Mouse (Mus musculus): ENCODE results near the gene Tcerg1l. TPM values are rescaled to one million over a fixed set of nuclear protein-coding genes. Genes with fewer than 3 reads are reported as not detected.

The Tcerg1l gene
- polyA plus RNA-seq, 1 experiment from 2014 or later = 34.6 TPM

DNA sequence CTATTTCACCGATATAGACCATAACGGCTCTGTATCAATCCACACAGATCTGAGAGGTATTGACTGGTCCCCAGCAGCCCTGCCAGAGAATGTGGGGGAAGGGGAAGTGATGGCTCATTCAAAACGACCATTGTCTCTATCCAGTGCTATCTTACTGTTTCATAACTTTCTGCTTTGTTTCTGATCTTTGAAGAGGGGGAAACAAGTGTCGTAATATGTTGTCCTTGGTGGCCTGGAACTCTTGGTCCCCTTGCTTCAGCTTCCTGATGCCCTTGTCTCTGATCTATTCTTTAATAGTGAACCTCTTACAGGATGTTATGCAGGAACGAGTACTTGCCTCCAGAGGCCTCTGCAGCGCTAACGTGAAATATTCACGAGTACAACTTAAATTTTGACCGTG is 182.8 kb downstream of the Tcerg1l start:
- peaks cover 11% of the 10 kb centered on the region for H3K4me1 ChIP-seq (replicated peaks)
- no peak for ATAC-seq (ENCODE audit: low FRiP score, low read depth)
- no peak overlapping the region for H3K27ac ChIP-seq (replicated peaks)
- no peak overlapping the region for H3K4me2 ChIP-seq
- H3K27me3 ChIP-seq = no peaks in the 10 kb centered on the region
- no peak overlapping the region for H3K4me3 ChIP-seq
- H3K9ac ChIP-seq = no peak overlapping the region
- 69% methylated on average over 9 of the region's 9 CpGs for WGBS
- H3K9me3 ChIP-seq = no peaks in the 10 kb centered on the region
- no peaks in the 10 kb centered on the region for H3K36me3 ChIP-seq

DNA sequence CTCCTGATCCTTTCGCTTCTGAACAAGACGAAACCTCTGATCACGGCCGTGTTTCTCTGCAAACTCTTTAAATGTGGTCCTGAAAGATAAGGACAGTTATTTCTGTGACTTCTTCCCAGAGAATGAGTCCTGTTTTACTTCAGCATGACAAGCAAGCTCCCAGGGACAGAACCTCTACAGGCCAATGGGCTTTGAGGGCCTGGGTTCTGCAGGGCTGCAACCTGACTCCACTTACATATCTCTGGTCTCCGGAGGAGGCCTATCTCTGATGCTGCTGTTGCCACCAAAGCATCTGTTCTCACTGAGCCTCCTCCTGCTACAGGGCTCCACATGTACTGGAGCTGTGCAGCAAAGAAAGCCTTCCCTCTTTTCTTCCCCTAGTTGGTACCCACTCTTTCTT is 187.8 kb downstream of the Tcerg1l start:
- Histone ChIP-seq H3K4me1 (replicated peaks) (no peaks in the 10 kb centered on the region), H3K4me2 (no peak overlapping the region), H3K27me3 (no peaks in the 10 kb centered on the region), H3K9ac (no peak overlapping the region), H3K36me3 (no peaks in the 10 kb centered on the region), H3K9me3 (no peaks in the 10 kb centered on the region), H3K27ac (replicated peaks) (no peak overlapping the region), H3K4me3 (no peak overlapping the region)
- WGBS = 77% methylated on average over 5 of the region's 5 CpGs
- no peak for ATAC-seq (ENCODE audit: low FRiP score, low read depth)

GRCm38 (mm10) chr7:138205124-138205523 is 192.4 kb downstream of the Tcerg1l start:
- Histone ChIP-seq H3K4me3 (no peak overlapping the region), H3K27ac (replicated peaks) (no peak overlapping the region), H3K9ac (no peak overlapping the region), H3K36me3 (no peaks in the 10 kb centered on the region), H3K4me1 (replicated peaks) (no peaks in the 10 kb centered on the region), H3K9me3 (no peaks in the 10 kb centered on the region), H3K27me3 (no peaks in the 10 kb centered on the region), H3K4me2 (no peak overlapping the region)
- 82% methylated on average over 2 of the region's 2 CpGs for WGBS
- no peak for ATAC-seq (ENCODE audit: low FRiP score, low read depth)

DNA sequence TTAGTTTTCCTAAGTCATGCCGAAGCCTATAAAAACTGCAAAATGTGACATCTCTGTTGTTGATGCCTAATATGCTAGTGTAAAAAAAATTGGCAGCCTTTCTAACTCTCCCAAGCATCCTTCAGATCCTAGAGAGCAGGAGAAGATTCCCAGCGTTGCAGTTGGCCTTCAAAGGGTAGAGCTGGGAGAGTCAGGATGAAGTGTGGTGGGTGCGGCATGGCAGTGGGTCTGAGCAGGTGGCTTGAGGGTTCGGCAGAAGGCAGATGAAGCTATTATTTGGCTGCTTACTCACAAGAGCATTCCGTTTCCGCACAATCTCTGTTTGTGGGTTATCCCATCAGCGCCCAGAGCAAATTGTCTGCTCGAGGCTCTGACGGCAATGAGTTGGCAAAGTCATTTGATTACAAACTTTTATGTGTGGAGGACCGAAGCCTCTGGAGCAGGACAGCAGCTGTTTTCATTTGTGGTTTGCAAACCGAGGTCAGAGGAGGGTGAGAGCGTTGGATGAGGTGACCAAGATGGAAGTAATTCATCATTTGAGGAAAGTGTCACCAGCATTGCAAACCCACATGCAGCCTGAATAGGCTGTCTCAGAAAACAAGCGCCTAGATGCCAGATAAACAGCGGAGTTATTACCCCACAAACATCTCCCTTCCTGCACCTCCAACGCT is 195.2 kb downstream of the Tcerg1l start:
- Histone ChIP-seq H3K36me3 (no peaks in the 10 kb centered on the region), H3K27me3 (no peaks in the 10 kb centered on the region), H3K27ac (replicated peaks) (no peak overlapping the region), H3K4me1 (replicated peaks) (peaks cover 6% of the 10 kb centered on the region; the same call in 1 of the 2 replicates), H3K9ac (no peak overlapping the region), H3K4me3 (no peak overlapping the region), H3K4me2 (no peak overlapping the region), H3K9me3 (no peaks in the 10 kb centered on the region)
- 78% methylated on average over 15 of the region's 15 CpGs for WGBS
- ATAC-seq (ENCODE audit: low FRiP score, low read depth) = no peak

GRCm38 (mm10) chr7:138199333-138200058 is 198.0 kb downstream of the Tcerg1l start:
- no peak for ATAC-seq (ENCODE audit: low FRiP score, low read depth)
- H3K9ac ChIP-seq = no peak overlapping the region
- H3K4me3 ChIP-seq = no peak overlapping the region
- peaks cover 6% of the 10 kb centered on the region; the same call in 1 of the 2 replicates for H3K4me1 ChIP-seq (replicated peaks)
- no peaks in the 10 kb centered on the region for H3K36me3 ChIP-seq
- no peaks in the 10 kb centered on the region for H3K27me3 ChIP-seq
- WGBS = 54% methylated on average over 10 of the region's 10 CpGs
- H3K9me3 ChIP-seq = no peaks in the 10 kb centered on the region
- H3K27ac ChIP-seq (replicated peaks) = no peak overlapping the region
- no peak overlapping the region for H3K4me2 ChIP-seq

GRCm38 (mm10) chr7:138196139-138196538 is 201.4 kb downstream of the Tcerg1l start:
- Histone ChIP-seq H3K36me3 (no peaks in the 10 kb centered on the region), H3K27me3 (no peaks in the 10 kb centered on the region), H3K9me3 (no peaks in the 10 kb centered on the region), H3K4me1 (replicated peaks) (peaks cover 6% of the 10 kb centered on the region; the same call in 1 of the 2 replicates), H3K27ac (replicated peaks) (no peak overlapping the region), H3K9ac (no peak overlapping the region), H3K4me2 (no peak overlapping the region), H3K4me3 (no peak overlapping the region)
- no peak for ATAC-seq (ENCODE audit: low FRiP score, low read depth)
- WGBS = 78% methylated on average over 2 of the region's 2 CpGs

DNA sequence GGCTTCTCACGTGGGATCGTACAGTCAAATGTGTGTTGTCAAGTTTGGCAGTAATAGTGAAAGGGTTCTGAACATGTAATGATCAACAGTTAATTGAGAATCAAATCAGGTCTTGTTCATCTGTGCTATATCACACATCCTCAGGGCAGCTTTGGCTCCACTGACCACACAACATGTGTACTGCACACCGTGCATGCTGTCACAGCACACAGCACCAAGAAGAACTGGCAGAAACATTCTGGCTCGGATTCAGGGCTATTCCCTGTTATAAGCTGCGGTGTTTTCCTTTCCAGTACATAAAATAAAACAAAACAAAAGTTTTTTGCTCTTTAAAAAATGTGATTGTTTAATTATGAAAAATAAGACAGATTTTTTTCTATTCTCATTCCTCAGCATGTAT is 213.3 kb downstream of the Tcerg1l start:
- WGBS = 87% methylated on average over 5 of the region's 5 CpGs
- no peaks in the 10 kb centered on the region for H3K4me1 ChIP-seq (replicated peaks)
- no peak for ATAC-seq (ENCODE audit: low FRiP score, low read depth)
- H3K27ac ChIP-seq (replicated peaks) = no peak overlapping the region
- no peak overlapping the region for H3K4me3 ChIP-seq
- no peaks in the 10 kb centered on the region for H3K9me3 ChIP-seq
- H3K27me3 ChIP-seq = no peaks in the 10 kb centered on the region
- H3K36me3 ChIP-seq = no peaks in the 10 kb centered on the region
- no peak overlapping the region for H3K9ac ChIP-seq
- no peak overlapping the region for H3K4me2 ChIP-seq

- WGBS = 67% methylated on average over 3 of the region's 3 CpGs
- Histone ChIP-seq H3K9ac (no peak overlapping the region), H3K4me2 (no peak overlapping the region), H3K27ac (replicated peaks) (no peak overlapping the region), H3K27me3 (no peaks in the 10 kb centered on the region), H3K4me1 (replicated peaks) (no peaks in the 10 kb centered on the region), H3K9me3 (no peaks in the 10 kb centered on the region), H3K4me3 (no peak overlapping the region), H3K36me3 (no peaks in the 10 kb centered on the region)
- no peak for ATAC-seq (ENCODE audit: low FRiP score, low read depth)
Observed at GRCm38 (mm10) chr7:138182216-138182615, 215.3 kb downstream of the Tcerg1l start.

DNA sequence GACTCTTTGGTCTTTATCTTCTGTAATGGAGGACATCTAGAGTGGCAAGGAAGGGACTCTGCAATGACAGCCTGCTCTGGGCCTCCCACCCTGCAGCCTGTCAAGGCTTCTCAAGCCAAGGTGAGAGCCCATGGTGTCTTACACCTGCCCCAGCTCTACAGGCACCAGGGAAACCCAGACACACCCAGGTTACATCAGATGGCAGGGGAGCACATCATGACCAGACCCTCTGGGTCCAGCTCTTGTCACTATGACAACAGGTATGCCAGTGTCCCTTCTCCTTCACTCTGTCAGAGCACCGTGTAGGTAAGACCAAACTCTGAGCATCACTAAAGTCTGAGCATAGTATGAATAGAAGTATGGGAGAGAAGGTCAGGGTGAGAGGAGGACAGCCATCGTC is 218.9 kb downstream of the Tcerg1l start:
- H3K4me1 ChIP-seq (replicated peaks) = peaks cover 4% of the 10 kb centered on the region; the same call in 1 of the 2 replicates
- 92% methylated on average over 2 of the region's 2 CpGs for WGBS
- no peak overlapping the region for H3K4me2 ChIP-seq
- ATAC-seq (ENCODE audit: low FRiP score, low read depth) = no peak
- no peak overlapping the region for H3K4me3 ChIP-seq
- no peaks in the 10 kb centered on the region for H3K9me3 ChIP-seq
- H3K36me3 ChIP-seq = no peaks in the 10 kb centered on the region
- H3K27ac ChIP-seq (replicated peaks) = no peak overlapping the region
- no peak overlapping the region for H3K9ac ChIP-seq
- H3K27me3 ChIP-seq = no peaks in the 10 kb centered on the region

DNA sequence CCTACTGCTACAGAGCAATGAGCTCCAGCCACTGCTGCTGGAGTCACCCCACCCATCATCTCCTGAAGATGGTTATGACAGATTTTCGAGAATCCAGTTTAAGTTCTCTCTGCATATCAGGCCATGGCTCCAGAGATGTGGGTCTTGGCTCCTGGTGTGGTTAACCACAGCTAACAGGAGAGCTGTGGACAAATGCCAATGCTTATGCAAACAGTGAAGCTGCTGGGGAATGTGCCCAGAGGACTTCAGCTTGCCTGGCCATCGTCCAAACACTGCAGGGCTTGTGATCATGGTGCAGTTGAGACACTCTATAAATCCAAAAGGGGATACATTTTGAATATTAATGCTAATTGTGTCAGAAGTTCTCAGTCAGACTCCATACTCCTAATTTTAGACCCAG is 221.5 kb downstream of the Tcerg1l start:
- Histone ChIP-seq H3K36me3 (no peaks in the 10 kb centered on the region), H3K9me3 (no peaks in the 10 kb centered on the region), H3K9ac (no peak overlapping the region), H3K4me3 (no peak overlapping the region), H3K27me3 (no peaks in the 10 kb centered on the region), H3K4me2 (no peak overlapping the region), H3K4me1 (replicated peaks) (peaks cover 4% of the 10 kb centered on the region; the same call in 1 of the 2 replicates), H3K27ac (replicated peaks) (no peak overlapping the region)
- 64% methylated on average over 2 of the region's 2 CpGs for WGBS
- no peak for ATAC-seq (ENCODE audit: low FRiP score, low read depth)

DNA sequence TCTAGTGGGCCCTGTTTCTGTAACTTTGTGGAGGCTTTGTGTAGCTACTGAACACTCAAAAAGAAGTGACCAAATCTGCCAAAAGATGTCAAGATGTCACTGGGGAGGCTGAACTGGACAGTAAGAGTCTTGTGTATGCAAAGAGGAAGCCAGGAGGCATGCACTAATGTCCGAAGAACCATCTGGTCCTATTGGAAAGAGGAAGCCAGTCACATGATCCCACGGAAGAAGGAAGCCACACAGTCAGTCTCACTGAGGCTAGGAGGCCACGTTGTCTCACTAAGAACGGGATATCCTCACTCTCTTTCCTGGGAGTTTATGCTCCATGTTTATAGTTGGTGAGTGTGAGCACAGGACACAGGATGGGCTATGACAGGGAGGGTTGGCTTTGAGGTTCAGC is 227.1 kb downstream of the Tcerg1l start:
- Histone ChIP-seq H3K4me1 (replicated peaks) (no peaks in the 10 kb centered on the region), H3K27ac (replicated peaks) (no peak overlapping the region), H3K27me3 (no peaks in the 10 kb centered on the region), H3K36me3 (no peaks in the 10 kb centered on the region), H3K4me2 (no peak overlapping the region), H3K9me3 (no peaks in the 10 kb centered on the region), H3K4me3 (no peak overlapping the region), H3K9ac (no peak overlapping the region)
- no peak for ATAC-seq (ENCODE audit: low FRiP score, low read depth)
- WGBS = 86% methylated on average over 4 of the region's 4 CpGs
